Mouse (Mus musculus): Measurements from ENCODE around the gene Dpysl4.

- TF ChIP-seq CTCF (conservative IDR thresholded peaks at IDR 0.05; ENCODE audit: low read length): no peak
- no peak for TF ChIP-seq POU5F1 (IDR thresholded peaks at IDR 0.05; ENCODE audit: borderline replicate concordance, low read length)
- no peak for TF ChIP-seq NANOG (IDR thresholded peaks at IDR 0.05; ENCODE audit: borderline replicate concordance, low read length)
These were observed 19.3 kb downstream of the Dpysl4 start for GRCm38 (mm10) chr7:139105076-139105475.

All from E14TG2a.4 (cell line).